Mouse (Mus musculus) lung, postnatal 36 days (tissue): ENCODE measurements around the gene Arl2bp.

Source experiments
- DNase-seq: peaks from one replicate; pipeline ENCODE4 v3.0.0; 2022; ENCODE audit warnings: mixed read lengths

Arl2bp gene

DNA sequence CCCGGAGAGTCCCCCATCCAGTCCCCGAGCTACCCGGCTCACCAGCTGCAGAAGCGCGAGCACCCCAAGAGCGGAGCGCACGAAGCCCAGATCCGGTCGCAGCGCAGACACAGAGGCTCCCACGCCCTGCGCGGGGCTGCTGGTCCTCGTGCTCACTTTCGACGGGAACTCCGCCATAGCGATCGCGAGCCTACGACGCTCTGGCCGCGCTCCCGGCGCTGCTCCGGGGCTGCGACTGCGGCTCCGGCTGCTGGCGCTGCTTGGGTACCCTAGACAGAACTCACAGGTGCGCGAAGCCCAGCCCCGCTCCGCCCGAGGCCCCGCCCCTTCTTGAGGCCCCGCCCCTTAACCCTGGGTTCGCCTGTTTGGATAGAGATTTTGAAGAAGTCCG lies 29.6 kb downstream of the Arl2bp start, which contains the start of gene Pllp:
Gene Pllp, minus strand, starts transcription at position 285 of the 391 bp plus-strand sequence.
- peak; percentile 49 for DNase-seq

GRCm38 (mm10) chr8:94696566-94696965 lies 30.2 kb downstream of the Arl2bp start:
- no peak for DNase-seq

GRCm38 (mm10) chr8:94697956-94698355 lies 31.6 kb downstream of the Arl2bp start:
- no peak for DNase-seq

DNA sequence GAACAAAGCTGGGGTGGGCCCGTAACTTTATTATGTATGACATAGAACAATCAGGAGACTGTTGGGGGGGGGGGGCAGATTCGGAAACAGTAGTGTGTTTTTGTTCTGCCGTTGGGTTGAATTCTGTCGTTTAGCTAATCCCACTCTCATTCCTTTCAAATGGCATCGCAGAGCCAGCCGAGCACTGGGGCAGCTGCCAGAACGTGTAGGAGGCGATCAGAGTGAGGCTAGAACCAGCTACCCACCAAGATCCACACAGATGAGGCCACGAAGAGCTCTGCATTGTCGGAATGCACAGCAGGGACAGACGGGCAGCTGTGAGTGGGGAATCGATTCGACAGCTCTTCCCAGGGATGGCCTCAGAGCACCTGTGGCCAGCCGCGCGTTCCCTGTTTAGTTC lies 33.0 kb downstream of the Arl2bp start:
- DNase-seq, result no peak

DNA sequence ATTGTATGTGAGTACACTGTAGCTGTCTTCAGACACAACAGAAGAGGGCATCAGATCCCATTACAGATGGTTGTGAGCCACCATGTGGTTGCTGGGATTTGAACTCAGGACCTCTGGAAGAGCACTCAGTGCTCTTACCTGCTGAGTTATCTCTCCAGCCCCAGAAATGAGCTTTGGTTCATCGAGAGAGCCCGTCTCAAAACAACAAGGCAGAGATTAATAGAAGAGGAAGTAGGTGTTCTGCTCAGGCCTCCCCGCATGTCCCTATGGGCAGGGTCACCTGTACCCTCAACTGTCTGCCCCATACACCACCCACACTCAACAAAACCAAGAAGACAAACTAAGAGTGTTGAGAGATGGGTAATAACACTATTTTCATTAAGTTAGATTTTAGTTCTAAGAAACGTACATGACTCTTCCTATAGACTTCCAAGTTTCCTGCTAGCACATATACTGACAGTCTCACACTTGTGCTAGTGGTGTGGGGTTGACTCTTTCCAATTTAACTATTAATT lies 34.1 kb downstream of the Arl2bp start:
- no peak for DNase-seq

DNA sequence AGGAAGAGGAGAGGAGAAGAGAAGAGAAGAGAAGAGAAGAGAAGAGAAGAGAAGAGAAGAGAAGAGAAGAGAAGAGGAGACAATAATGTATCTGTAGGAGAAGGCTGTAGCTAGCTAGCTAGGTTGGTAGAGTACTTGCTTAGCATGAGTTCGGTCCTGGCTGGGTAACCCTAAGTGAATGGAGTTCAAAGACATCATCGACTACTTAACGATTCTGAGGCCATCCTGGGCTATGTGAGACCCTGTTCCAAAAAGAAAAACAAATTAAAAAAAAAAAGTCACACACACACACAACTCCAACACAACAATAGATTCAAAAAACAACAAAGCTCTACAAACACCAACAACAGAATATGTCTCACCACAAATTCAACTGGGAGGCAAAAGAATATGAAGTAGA lies 35.8 kb downstream of the Arl2bp start:
- DNase-seq, result no peak

GRCm38 (mm10) chr8:94702844-94703813 lies 36.7 kb downstream of the Arl2bp start:
- peak; percentile 94 for DNase-seq

GRCm38 (mm10) chr8:94703972-94704668 lies 37.7 kb downstream of the Arl2bp start:
- peak; percentile 97 for DNase-seq

DNA sequence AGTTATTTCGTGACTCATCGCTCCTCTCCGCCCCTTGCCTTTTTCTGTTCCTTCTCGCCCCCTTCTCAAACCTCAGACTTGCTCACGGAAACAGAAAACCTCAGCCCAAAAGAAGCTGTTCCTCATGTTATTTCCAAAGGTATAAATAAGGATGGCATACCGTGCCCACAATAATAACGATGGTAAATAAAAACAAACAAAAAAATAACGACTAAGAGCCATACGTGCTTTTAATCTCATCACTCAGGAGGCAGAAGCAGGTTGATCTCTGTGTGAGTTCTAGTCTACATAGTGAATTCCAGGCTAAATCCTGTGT lies 38.2 kb downstream of the Arl2bp start:
- DNase-seq, result no peak

GRCm38 (mm10) chr8:94705581-94706245 lies 39.3 kb downstream of the Arl2bp start:
- no peak for DNase-seq

GRCm38 (mm10) chr8:94706732-94707395 lies 40.5 kb downstream of the Arl2bp start:
- no peak for DNase-seq

- no peak for DNase-seq
Measured at GRCm38 (mm10) chr8:94710336-94710735, 43.9 kb downstream of the Arl2bp start.

DNA sequence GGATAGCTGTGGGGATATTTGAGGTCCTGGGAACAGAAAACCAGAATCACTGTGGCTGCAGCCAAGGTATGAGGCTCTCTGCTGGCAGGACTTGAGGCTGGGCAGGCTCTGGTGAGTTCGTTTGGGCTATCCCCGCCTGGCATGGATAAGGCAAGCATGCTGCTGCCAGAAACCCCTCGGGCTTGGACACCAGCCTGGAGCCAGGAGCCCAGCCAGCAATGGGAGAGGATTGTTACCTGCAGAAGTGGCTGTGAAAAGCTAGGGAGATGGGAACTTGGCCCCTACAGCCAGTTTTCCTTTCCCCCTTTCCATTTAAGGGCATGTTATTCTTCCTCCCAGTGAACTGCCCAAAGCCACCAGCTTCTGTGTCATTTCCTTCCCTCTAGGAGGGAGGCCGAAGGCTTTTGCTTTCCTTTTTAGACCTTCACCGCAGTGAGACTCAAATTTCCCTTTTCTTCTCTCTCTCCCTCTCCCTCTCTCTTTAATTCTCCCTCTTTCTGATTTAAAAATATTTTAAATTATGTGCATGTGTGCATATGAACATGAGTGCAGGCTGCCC lies 44.8 kb downstream of the Arl2bp start:
- DNase-seq, result peak; percentile 45

DNA sequence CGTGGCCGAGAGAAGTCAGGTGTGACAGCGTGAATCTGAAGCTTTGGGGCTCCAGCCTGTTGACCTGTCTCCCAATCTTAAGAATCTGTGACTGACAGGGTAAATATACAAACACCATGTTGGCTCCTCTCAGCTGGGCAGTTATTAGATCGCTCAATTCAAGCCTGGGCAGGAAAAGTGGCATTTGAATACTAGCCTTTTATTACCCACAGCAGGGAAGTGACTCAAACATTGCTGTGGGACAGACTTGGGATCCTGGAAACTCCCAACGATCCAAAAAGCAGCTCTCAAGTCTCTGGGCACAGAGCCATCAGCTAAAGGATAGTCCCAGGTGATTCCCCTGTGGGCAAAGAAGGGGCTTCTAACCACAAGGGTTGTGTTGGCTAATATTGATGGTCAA lies 48.2 kb downstream of the Arl2bp start:
- DNase-seq, result no peak

DNA sequence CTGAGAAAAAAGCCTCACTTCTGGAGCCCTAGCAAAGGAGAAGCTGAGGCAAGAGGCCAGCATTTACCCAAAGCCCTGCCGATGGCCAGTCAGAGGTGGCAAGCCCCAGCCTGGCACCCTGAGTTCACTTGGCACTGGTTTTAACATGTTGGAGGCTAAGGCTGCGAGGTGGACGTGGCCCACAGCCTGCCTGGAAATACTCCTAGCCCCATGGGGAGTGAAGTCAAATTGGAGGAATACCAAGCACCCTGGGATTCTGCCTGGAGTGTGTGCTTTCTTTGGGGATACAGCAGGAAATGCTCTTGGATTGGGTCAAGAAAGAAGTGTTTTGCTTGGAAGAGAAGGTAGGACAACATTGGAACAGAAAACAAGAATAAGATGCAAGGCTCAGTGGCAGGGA lies 49.5 kb downstream of the Arl2bp start:
- DNase-seq, result no peak

- no peak for DNase-seq
Measured at GRCm38 (mm10) chr8:94716841-94717240, 50.4 kb downstream of the Arl2bp start.
